Mouse (Mus musculus): ENCODE measurements at regions not wholly inside any gene's neighbourhood (a gene's known extent, or its start where the extent isn't known, plus 50 kb on each side); places are given as distances from the start of the nearest gene placed in this dataset.

GRCm38 (mm10) chr5:133806891-133807290 is 292.6 kb upstream of the Castor2 start:
- ATAC-seq (ENCODE audit: low FRiP score) (no peak), DNase-seq (ENCODE audit: low spot score) (peak; percentile 54)
- Histone ChIP-seq H3K4me3 (replicated peaks; ENCODE audit: low read length) (no peak overlapping the region), H3K4me2 (replicated peaks) (no peak overlapping the region), H3K9ac (no peak overlapping the region), H3K36me3 (replicated peaks; ENCODE audit: control insufficient read depth, insufficient read depth) (no peaks in the 10 kb centered on the region), H3K27me3 (ENCODE audit: control insufficient read depth, insufficient read depth, low read length) (0 out of 2 replicates have a peak, but pooled peaks cover 2% of the 10 kb centered on the region), H3K9me3 (ENCODE audit: control insufficient read depth, low read length) (no peaks in the 10 kb centered on the region; the same call in 1 of the 2 replicates), H3K27ac (0 out of 2 replicates have a peak overlapping the region, but pooled peaks have one; percentile 3), H3K4me1 (replicated peaks; ENCODE audit: control insufficient read depth, insufficient read depth, low read length) (no peaks in the 10 kb centered on the region; the same call in 1 of the 2 replicates)
- WGBS: 35% methylated on average over 7 of the region's 7 CpGs

GRCm38 (mm10) chr5:133802001-133802400 is 297.5 kb upstream of the Castor2 start:
- H3K4me3 ChIP-seq (replicated peaks; ENCODE audit: low read length): no peak overlapping the region
- 80% methylated on average over 3 of the region's 3 CpGs for WGBS
- no peak overlapping the region for H3K9ac ChIP-seq
- H3K9me3 ChIP-seq (ENCODE audit: control insufficient read depth, low read length): no peaks in the 10 kb centered on the region; the same call in 1 of the 2 replicates
- no peak for ATAC-seq (ENCODE audit: low FRiP score)
- DNase-seq (ENCODE audit: low spot score): no peak
- H3K36me3 ChIP-seq (replicated peaks; ENCODE audit: control insufficient read depth, insufficient read depth): no peaks in the 10 kb centered on the region
- no peak overlapping the region for H3K4me2 ChIP-seq (replicated peaks)
- H3K27ac ChIP-seq: no peak overlapping the region
- H3K27me3 ChIP-seq (ENCODE audit: control insufficient read depth, insufficient read depth, low read length): no peaks in the 10 kb centered on the region
- H3K4me1 ChIP-seq (replicated peaks; ENCODE audit: control insufficient read depth, insufficient read depth, low read length): no peaks in the 10 kb centered on the region; the same call in 1 of the 2 replicates

DNA sequence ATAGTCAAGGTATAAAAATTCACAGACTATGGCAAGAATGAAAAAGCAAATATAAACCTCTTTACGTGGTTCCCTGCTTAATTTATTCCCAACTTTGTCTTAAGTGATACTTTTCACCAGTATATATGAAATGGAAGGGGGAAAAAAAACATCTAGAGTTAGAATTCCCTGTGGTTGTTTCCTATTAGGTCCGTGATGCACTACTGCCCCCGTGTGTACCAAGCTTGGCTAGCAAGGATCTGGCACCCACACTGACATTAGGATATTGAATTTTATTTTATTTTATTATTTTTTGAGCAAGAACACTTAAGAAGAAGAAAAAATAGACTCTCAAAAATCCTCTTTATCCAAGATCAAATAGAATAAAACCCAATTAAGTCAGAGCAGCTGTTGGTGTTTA is 303.9 kb upstream of the Castor2 start:
- Histone ChIP-seq H3K4me2 (replicated peaks) (no peak overlapping the region), H3K9ac (no peak overlapping the region), H3K9me3 (ENCODE audit: control insufficient read depth, low read length) (no peaks in the 10 kb centered on the region), H3K4me3 (replicated peaks; ENCODE audit: low read length) (no peak overlapping the region), H3K36me3 (replicated peaks; ENCODE audit: control insufficient read depth, insufficient read depth) (no peaks in the 10 kb centered on the region), H3K27me3 (ENCODE audit: control insufficient read depth, insufficient read depth, low read length) (no peaks in the 10 kb centered on the region), H3K27ac (no peak overlapping the region), H3K4me1 (replicated peaks; ENCODE audit: control insufficient read depth, insufficient read depth, low read length) (no peaks in the 10 kb centered on the region)
- peak; percentile 83 for DNase-seq (ENCODE audit: low spot score)
- ATAC-seq (ENCODE audit: low FRiP score): no peak
- WGBS: 33% methylated on average over 3 of the region's 3 CpGs

DNA sequence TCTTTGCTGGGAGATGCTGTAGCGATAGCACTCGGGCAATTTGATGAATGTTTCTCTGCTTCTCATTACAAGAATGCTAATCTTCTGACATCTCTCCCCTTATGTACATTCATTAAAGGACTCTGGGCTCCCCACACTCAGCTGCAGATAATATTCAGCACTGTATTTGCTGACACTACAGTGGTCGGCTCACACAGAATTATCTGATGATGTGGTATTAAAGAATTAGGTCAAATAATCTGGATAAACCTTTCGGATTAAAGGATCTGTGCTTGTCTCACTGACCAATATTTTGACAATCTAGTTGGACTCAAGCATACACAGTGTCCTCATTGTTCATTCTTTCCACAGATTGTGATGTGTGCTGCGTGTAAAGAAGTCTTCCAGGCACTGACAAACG is 308.8 kb upstream of the Castor2 start:
- no peak overlapping the region for H3K4me2 ChIP-seq (replicated peaks)
- DNase-seq (ENCODE audit: low spot score): no peak
- ATAC-seq (ENCODE audit: low FRiP score): no peak
- no peaks in the 10 kb centered on the region for H3K27me3 ChIP-seq (ENCODE audit: control insufficient read depth, insufficient read depth, low read length)
- no peaks in the 10 kb centered on the region for H3K9me3 ChIP-seq (ENCODE audit: control insufficient read depth, low read length)
- no peaks in the 10 kb centered on the region for H3K4me1 ChIP-seq (replicated peaks; ENCODE audit: control insufficient read depth, insufficient read depth, low read length)
- no peaks in the 10 kb centered on the region for H3K36me3 ChIP-seq (replicated peaks; ENCODE audit: control insufficient read depth, insufficient read depth)
- 55% methylated on average over 6 of the region's 6 CpGs for WGBS
- H3K9ac ChIP-seq: no peak overlapping the region
- H3K4me3 ChIP-seq (replicated peaks; ENCODE audit: low read length): no peak overlapping the region
- H3K27ac ChIP-seq: no peak overlapping the region

GRCm38 (mm10) chr5:133788006-133788405 is 311.5 kb upstream of the Castor2 start:
- H3K9me3 ChIP-seq (ENCODE audit: control insufficient read depth, low read length): no peaks in the 10 kb centered on the region
- no peak overlapping the region for H3K4me3 ChIP-seq (replicated peaks; ENCODE audit: low read length)
- no peaks in the 10 kb centered on the region for H3K4me1 ChIP-seq (replicated peaks; ENCODE audit: control insufficient read depth, insufficient read depth, low read length)
- H3K27ac ChIP-seq: no peak overlapping the region
- no peaks in the 10 kb centered on the region for H3K36me3 ChIP-seq (replicated peaks; ENCODE audit: control insufficient read depth, insufficient read depth)
- no peak overlapping the region for H3K9ac ChIP-seq
- no peak overlapping the region for H3K4me2 ChIP-seq (replicated peaks)
- 82% methylated on average over 8 of the region's 8 CpGs for WGBS
- DNase-seq (ENCODE audit: low spot score) (no peak), ATAC-seq (ENCODE audit: low FRiP score) (no peak)
- H3K27me3 ChIP-seq (ENCODE audit: control insufficient read depth, insufficient read depth, low read length): no peaks in the 10 kb centered on the region

DNA sequence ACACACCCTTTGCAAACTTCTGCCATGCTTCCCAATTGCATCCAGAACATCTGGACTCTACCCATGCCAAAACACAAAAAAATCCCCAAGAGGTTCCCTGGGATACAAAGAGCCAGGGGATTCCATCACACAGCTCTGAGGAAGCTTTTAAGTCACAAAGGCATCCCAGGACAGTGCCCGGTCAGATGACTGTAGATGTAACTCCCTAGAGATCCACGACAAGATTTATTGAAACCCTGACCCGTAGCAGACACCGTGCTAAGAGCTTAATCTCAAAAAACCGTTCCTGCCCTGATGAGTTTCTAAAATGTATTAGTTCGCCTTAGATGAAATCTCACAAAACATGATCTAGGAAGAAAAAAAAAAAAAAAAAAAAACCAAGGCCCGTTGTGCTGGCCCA is 312.0 kb upstream of the Castor2 start:
- Histone ChIP-seq H3K27ac (no peak overlapping the region), H3K27me3 (ENCODE audit: control insufficient read depth, insufficient read depth, low read length) (no peaks in the 10 kb centered on the region), H3K9ac (no peak overlapping the region), H3K4me3 (replicated peaks; ENCODE audit: low read length) (no peak overlapping the region), H3K4me1 (replicated peaks; ENCODE audit: control insufficient read depth, insufficient read depth, low read length) (no peaks in the 10 kb centered on the region), H3K36me3 (replicated peaks; ENCODE audit: control insufficient read depth, insufficient read depth) (no peaks in the 10 kb centered on the region), H3K9me3 (ENCODE audit: control insufficient read depth, low read length) (no peaks in the 10 kb centered on the region), H3K4me2 (replicated peaks) (no peak overlapping the region)
- DNase-seq (ENCODE audit: low spot score) (no peak), ATAC-seq (ENCODE audit: low FRiP score) (no peak)
- WGBS: 63% methylated on average over 7 of the region's 7 CpGs

GRCm38 (mm10) chr5:133776591-133776990 is 322.9 kb upstream of the Castor2 start:
- Histone ChIP-seq H3K36me3 (replicated peaks; ENCODE audit: control insufficient read depth, insufficient read depth) (no peaks in the 10 kb centered on the region), H3K9me3 (ENCODE audit: control insufficient read depth, low read length) (no peaks in the 10 kb centered on the region), H3K4me1 (replicated peaks; ENCODE audit: control insufficient read depth, insufficient read depth, low read length) (no peaks in the 10 kb centered on the region), H3K27ac (no peak overlapping the region), H3K4me3 (replicated peaks; ENCODE audit: low read length) (no peak overlapping the region), H3K9ac (no peak overlapping the region), H3K4me2 (replicated peaks) (no peak overlapping the region), H3K27me3 (ENCODE audit: control insufficient read depth, insufficient read depth, low read length) (no peaks in the 10 kb centered on the region)
- ATAC-seq (ENCODE audit: low FRiP score): no peak
- DNase-seq (ENCODE audit: low spot score): peak; percentile 31

DNA sequence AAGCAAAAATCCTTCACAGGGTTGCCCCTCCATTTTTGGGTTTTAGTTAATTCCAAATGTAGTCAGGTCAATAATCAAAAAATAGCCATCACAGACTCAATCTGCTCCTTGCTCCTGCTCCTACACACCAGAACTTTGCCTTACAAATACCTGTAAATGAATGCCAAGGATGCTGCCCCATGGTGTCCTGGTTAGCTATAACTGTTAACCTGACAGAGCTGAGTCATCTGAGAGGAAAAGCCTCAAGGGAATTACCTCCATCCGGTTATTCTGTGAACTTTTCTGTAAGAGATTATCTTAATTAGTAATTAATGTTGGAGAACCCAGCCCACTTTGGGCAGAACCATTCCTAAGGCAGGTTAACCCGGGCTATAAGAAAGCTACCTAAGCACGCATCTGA is 325.4 kb upstream of the Castor2 start:
- no peaks in the 10 kb centered on the region for H3K9me3 ChIP-seq (ENCODE audit: control insufficient read depth, low read length)
- DNase-seq (ENCODE audit: low spot score) (no peak), ATAC-seq (ENCODE audit: low FRiP score) (no peak)
- no peaks in the 10 kb centered on the region for H3K27me3 ChIP-seq (ENCODE audit: control insufficient read depth, insufficient read depth, low read length)
- no peaks in the 10 kb centered on the region for H3K36me3 ChIP-seq (replicated peaks; ENCODE audit: control insufficient read depth, insufficient read depth)
- H3K4me2 ChIP-seq (replicated peaks): no peak overlapping the region
- no peak overlapping the region for H3K27ac ChIP-seq
- 85% methylated on average over 3 of the region's 3 CpGs for WGBS
- no peak overlapping the region for H3K9ac ChIP-seq
- no peak overlapping the region for H3K4me3 ChIP-seq (replicated peaks; ENCODE audit: low read length)
- H3K4me1 ChIP-seq (replicated peaks; ENCODE audit: control insufficient read depth, insufficient read depth, low read length): no peaks in the 10 kb centered on the region

- ATAC-seq (ENCODE audit: low FRiP score) (no peak), DNase-seq (ENCODE audit: low spot score) (no peak)
- 81% methylated on average over 2 of the region's 2 CpGs for WGBS
- no peak overlapping the region for H3K9ac ChIP-seq
- no peaks in the 10 kb centered on the region for H3K27me3 ChIP-seq (ENCODE audit: control insufficient read depth, insufficient read depth, low read length)
- H3K4me1 ChIP-seq (replicated peaks; ENCODE audit: control insufficient read depth, insufficient read depth, low read length): no peaks in the 10 kb centered on the region
- no peak overlapping the region for H3K4me2 ChIP-seq (replicated peaks)
- no peaks in the 10 kb centered on the region for H3K9me3 ChIP-seq (ENCODE audit: control insufficient read depth, low read length)
- H3K27ac ChIP-seq: no peak overlapping the region
- H3K36me3 ChIP-seq (replicated peaks; ENCODE audit: control insufficient read depth, insufficient read depth): no peaks in the 10 kb centered on the region
- no peak overlapping the region for H3K4me3 ChIP-seq (replicated peaks; ENCODE audit: low read length)
Measured at GRCm38 (mm10) chr5:133768856-133769255, 330.7 kb upstream of the Castor2 start.

- Histone ChIP-seq H3K27me3 (ENCODE audit: control insufficient read depth, insufficient read depth, low read length) (no peaks in the 10 kb centered on the region), H3K36me3 (replicated peaks; ENCODE audit: control insufficient read depth, insufficient read depth) (no peaks in the 10 kb centered on the region), H3K27ac (no peak overlapping the region), H3K4me2 (replicated peaks) (no peak overlapping the region), H3K9ac (no peak overlapping the region), H3K9me3 (ENCODE audit: control insufficient read depth, low read length) (no peaks in the 10 kb centered on the region), H3K4me1 (replicated peaks; ENCODE audit: control insufficient read depth, insufficient read depth, low read length) (peaks cover 7% of the 10 kb centered on the region; the same call in 1 of the 2 replicates), H3K4me3 (replicated peaks; ENCODE audit: low read length) (no peak overlapping the region)
- ATAC-seq (ENCODE audit: low FRiP score) (no peak), DNase-seq (ENCODE audit: low spot score) (no peak)
- 92% methylated on average over 2 of the region's 2 CpGs for WGBS
Measured at GRCm38 (mm10) chr5:133757817-133758216, 341.7 kb upstream of the Castor2 start.

Data from hindbrain, embryonic 14.5 days (tissue).